Mouse (Mus musculus) G1E (cell line): ENCODE results near the gene Efna3. TPM values are rescaled to one million over a fixed set of nuclear protein-coding genes. Genes with fewer than 3 reads are reported as not detected.

Experiments used
- ATAC-seq: 2 replicates; pipeline ENCODE4 v1.8.0; 2016; ENCODE audit warnings: mild to moderate bottlenecking; ENCODE audit not compliant: insufficient number of reproducible peaks, poor library complexity, low FRiP score, severe bottlenecking; ENCODE audit errors: extremely low read depth
- DNase-seq: peaks from one replicate; pipeline ENCODE4 v3.0.0; 2012; ENCODE audit warnings: low spot score
- H3K27me3 ChIP-seq: 2 replicates; pipeline ENCODE4 v1.6.1; 2012; ENCODE audit warnings: mild to moderate bottlenecking, low read length, inconsistent platforms; ENCODE audit not compliant: insufficient read depth
- H3K36me3 ChIP-seq: replicated peaks from 2 replicates; pipeline ENCODE3; 2012; ENCODE audit warnings: mild to moderate bottlenecking, inconsistent platforms
- H3K4me1 ChIP-seq: 2 replicates; pipeline ENCODE4 v1.6.1; 2012; ENCODE audit warnings: low read depth, low read length, inconsistent platforms, mixed read lengths; ENCODE audit not compliant: insufficient read depth
- H3K4me3 ChIP-seq: 2 replicates; pipeline ENCODE4 v1.5.1; 2012; ENCODE audit warnings: low read depth, mild to moderate bottlenecking, inconsistent platforms, low read length, moderate library complexity, mixed read lengths
- H3K9me3 ChIP-seq: replicated peaks from 2 replicates; pipeline ENCODE4 v1.6.1; 2012; ENCODE audit warnings: inconsistent platforms
- CTCF ChIP-seq: IDR thresholded peaks from 2 replicates; pipeline ENCODE4 v1.5.1; 2012; ENCODE audit warnings: low read depth, low read length, inconsistent platforms, mixed read lengths
- GATA1 ChIP-seq: IDR thresholded peaks from 2 replicates; pipeline ENCODE4 v1.6.1; 2012; ENCODE audit warnings: borderline replicate concordance, low read length, inconsistent platforms, mixed read lengths
- GATA2 ChIP-seq: IDR thresholded peaks from 2 replicates; pipeline ENCODE4 v1.6.1; 2012; ENCODE audit warnings: low read depth, low read length, inconsistent platforms, borderline replicate concordance
- POLR2AphosphoS5 ChIP-seq: IDR thresholded peaks from 2 replicates; pipeline ENCODE4 v1.6.1; 2012; ENCODE audit warnings: low read depth, low read length, inconsistent platforms; ENCODE audit not compliant: insufficient replicate concordance
- TAL1 ChIP-seq: conservative IDR thresholded peaks from 2 replicates; pipeline ENCODE4 v1.6.1; 2012; ENCODE audit warnings: low read depth, low read length, inconsistent platforms, mixed read lengths
- polyA plus RNA-seq: library from polyadenylated mRNA; stranded (reverse); fragments of >175 nt; gene quantifications from 2 replicates; pipeline ENCODE4 v1.2.3, GENCODE M21; 2012
- total RNA-seq, 2 experiments: library from RNA; stranded (forward) in 1 of 2; stranded (reverse) in 1 of 2; fragments of 200-1000 nt in 1 of 2; fragments of >200 nt in 1 of 2; fragmentation: Nextera tagmentation in 1 of 2; gene quantifications; 2 replicates each; pipeline ENCODE4 v1.2.3; 2014 to 2017

The Efna3 gene
- total RNA-seq (2014; fragmentation: Nextera tagmentation) (not detected in 2 replicates), total RNA-seq (2017) (0.06 TPM in 1 of 2 replicates, not detected in the other), polyA plus RNA-seq (not detected in 2 replicates)

DNA sequence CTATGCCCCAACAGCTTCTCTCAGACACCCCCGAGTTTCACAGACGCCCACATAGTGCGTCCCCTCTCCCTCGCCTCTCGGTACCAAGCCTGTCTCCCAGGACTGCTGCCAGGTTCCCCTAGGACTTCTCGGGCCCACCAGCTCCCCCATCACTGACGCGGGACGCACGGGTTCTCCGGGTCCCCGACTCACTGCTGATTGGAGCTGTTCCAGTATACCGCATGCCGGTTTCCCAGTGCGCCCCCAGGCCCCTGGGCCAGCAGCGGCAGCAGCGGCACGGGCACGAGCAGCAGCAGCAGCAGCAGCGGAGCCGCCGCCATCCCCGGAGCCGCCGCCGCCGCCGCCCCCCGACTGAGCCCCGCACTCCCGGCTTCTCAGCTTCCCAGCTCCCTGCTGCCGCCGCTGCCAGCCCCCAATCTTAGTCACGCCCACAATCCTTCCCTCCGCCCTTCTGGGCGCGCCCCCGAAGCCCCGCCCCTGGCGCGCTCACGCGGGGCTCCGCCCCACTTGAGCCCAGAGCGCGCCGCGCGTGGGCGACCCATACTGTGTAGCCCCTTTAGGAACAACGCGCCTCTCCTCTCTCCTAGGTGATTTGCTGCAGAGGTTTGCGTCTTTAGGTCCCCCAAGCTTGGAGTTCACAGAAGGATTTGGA, at the start of gene Efna3:
Gene Efna3, minus strand, starts transcription at position 452 of the 652 bp plus-strand sequence.
- no peaks in the 10 kb centered on the region for H3K36me3 ChIP-seq
- TF ChIP-seq GATA2: no peak
- TF ChIP-seq GATA1: no peak
- no peak for TF ChIP-seq CTCF
- no peak for TF ChIP-seq POLR2AphosphoS5
- TF ChIP-seq TAL1: no peak
- peaks cover 7% of the 10 kb centered on the region for H3K4me1 ChIP-seq
- H3K4me3 ChIP-seq: no peak within 1 kb of the TSS
- DNase-seq: no peak
- H3K27me3 ChIP-seq: peaks cover 60% of the 10 kb centered on the region
- H3K9me3 ChIP-seq: peaks cover 2% of the 10 kb centered on the region; the same call in 1 of the 2 replicates
- no peak for ATAC-seq

DNA sequence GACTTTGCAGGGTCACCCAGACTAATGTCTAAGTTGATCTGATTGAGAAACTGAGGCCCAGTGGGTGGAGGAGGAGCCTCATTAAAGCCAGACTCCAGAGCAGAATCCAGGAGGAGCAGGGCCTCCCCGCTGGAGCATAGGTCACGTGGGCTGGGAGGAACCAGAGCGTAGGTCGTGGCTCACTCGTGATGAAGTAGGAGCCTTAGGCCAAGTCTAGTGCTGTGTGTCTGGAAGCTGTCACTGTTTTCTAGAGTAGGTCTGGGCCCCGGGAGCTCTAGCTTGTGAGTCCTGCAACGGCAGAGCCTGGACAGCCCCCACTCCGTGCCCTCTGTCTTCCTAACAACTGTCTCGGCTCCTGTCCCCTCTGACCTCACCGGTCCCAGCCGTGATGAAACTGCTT, 44.6 kb upstream of the Efna3 start:
- no peaks in the 10 kb centered on the region for H3K36me3 ChIP-seq
- H3K9me3 ChIP-seq: no peaks in the 10 kb centered on the region
- H3K4me1 ChIP-seq: peaks cover 5% of the 10 kb centered on the region; the same call in 1 of the 2 replicates
- H3K4me3 ChIP-seq: no peak overlapping the region
- TF ChIP-seq GATA2 (no peak), POLR2AphosphoS5 (no peak), TAL1 (no peak), GATA1 (no peak), CTCF (no peak)
- DNase-seq (no peak), ATAC-seq (no peak)
- peaks cover 51% of the 10 kb centered on the region for H3K27me3 ChIP-seq

DNA sequence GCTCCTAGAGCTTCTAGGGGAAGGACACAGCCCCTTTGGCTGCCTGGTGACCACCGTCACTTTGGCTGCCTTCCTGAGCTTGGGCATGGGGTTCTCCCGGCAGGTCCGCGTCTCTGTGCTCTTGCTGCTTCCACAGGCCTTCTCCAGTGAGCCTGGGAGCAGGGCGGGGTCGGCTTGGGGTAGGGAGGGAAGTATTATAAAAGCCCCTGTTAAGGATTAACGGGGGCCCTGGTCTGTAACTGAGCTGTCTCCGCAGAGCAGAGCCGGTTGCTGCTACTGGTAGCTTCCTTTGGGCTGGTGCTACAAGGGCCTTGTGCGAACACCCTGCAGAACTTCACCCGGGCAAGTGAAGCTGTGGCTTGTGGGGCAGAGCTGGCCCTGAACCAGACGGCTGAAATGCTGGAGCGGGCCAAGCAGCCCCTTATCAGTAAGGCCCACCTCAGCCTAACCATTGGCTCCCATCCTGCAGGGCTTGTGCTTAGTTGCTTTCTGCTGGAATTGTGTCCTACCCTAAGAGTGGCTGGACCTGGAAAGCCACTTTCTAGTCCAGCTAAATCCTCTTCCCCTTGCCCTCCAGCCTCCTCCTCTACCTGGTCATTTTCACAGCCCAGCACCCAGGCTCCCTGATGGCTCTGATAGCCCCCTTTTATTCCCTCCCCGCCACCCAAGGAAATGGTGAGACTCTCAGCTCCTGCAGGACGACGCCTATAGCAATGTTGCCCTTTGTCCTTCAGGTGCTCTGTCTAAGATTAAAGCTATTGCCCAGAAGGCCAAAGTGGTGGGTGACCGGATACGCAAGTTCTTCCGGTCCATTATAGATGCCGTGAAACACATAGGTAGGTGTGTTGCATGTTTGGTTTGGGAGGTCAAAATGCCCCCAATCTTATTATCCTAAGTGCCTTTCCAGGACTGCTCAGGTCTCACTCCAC, 43.0 kb upstream of the Efna3 start:
- H3K9me3 ChIP-seq: no peaks in the 10 kb centered on the region
- ATAC-seq: no peak
- peaks cover 56% of the 10 kb centered on the region for H3K27me3 ChIP-seq
- no peak for DNase-seq
- TF ChIP-seq CTCF (no peak), POLR2AphosphoS5 (no peak), GATA1 (no peak), GATA2 (no peak), TAL1 (no peak)
- H3K4me1 ChIP-seq: peaks cover 4% of the 10 kb centered on the region; the same call in 1 of the 2 replicates
- no peak overlapping the region for H3K4me3 ChIP-seq
- H3K36me3 ChIP-seq: no peaks in the 10 kb centered on the region

DNA sequence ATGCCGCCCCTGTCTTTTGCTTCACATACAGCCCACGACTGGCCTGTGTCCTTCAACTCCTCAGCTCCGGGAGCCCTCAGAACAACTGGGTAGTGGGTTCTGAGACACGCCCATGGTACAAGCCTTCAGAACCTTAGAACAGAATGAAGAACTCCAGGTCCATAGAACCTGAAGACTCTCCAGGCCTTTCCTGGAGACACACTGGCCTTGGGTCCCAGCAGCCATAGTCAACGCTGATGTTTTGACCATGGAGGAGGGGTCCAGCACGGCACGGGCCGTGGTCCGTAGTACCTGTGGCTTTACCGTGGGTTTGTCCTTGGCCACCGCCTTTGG, 42.4 kb upstream of the Efna3 start, which contains the start of gene Dcst1:
Gene Dcst1, minus strand, starts transcription at position 101 of the 333 bp plus-strand sequence.
- TF ChIP-seq GATA2 (no peak), GATA1 (no peak), POLR2AphosphoS5 (no peak), TAL1 (no peak), CTCF (no peak)
- DNase-seq (no peak), ATAC-seq (no peak)
- Histone ChIP-seq H3K9me3 (no peaks in the 10 kb centered on the region), H3K36me3 (no peaks in the 10 kb centered on the region), H3K27me3 (peaks cover 62% of the 10 kb centered on the region), H3K4me3 (no peak within 1 kb of the TSS), H3K4me1 (no peaks in the 10 kb centered on the region)

DNA sequence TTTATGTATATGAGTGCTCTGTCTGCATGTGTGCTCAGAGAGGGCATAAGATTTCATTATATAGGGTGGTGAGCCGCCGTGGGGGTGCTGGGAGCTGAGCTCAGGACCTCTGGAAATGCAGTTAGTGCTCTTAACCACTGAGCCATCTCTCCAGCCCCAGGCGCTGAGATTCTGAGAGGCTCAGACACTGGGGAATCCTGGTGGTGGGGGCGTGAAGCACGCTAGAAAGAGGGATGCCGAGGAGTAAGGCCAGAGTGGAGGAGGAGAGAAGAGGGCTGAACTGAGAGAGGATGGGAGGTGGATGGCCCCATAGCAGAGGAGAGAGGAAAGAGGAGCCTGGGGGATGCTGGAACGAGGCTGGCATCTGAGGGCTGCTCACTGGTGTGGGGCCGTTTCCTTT, 41.9 kb upstream of the Efna3 start:
- Histone ChIP-seq H3K4me3 (no peak overlapping the region), H3K36me3 (no peaks in the 10 kb centered on the region), H3K4me1 (no peaks in the 10 kb centered on the region), H3K9me3 (no peaks in the 10 kb centered on the region), H3K27me3 (peaks cover 66% of the 10 kb centered on the region)
- DNase-seq (no peak), ATAC-seq (no peak)
- TF ChIP-seq TAL1 (no peak), CTCF (no peak), POLR2AphosphoS5 (no peak), GATA2 (no peak), GATA1 (no peak)

- peaks cover 8% of the 10 kb centered on the region for H3K4me1 ChIP-seq
- H3K36me3 ChIP-seq: no peaks in the 10 kb centered on the region
- DNase-seq (no peak), ATAC-seq (no peak)
- H3K27me3 ChIP-seq: peaks cover 63% of the 10 kb centered on the region
- TF ChIP-seq GATA1 (no peak), TAL1 (no peak), CTCF (no peak), GATA2 (no peak), POLR2AphosphoS5 (no peak)
- H3K9me3 ChIP-seq: no peaks in the 10 kb centered on the region
- no peak within 1 kb of the TSS for H3K4me3 ChIP-seq
These were observed 38.9 kb upstream of the Efna3 start, which contains the start of gene Dcst2 for GRCm38 (mm10) chr3:89361675-89362074. Dcst2 (plus strand) TSS chr3:89361975.
